ENCODE assay signal across 8 mouse cellular contexts in genomic region chr4:63118639-63119437, GRCm38 (mm10). TPM values are rescaled to one million over a fixed set of nuclear protein-coding genes. Genes with fewer than 3 reads are reported as not detected.
DNase-seq lines count a peak whose midpoint lies in the region; ATAC-seq and TF ChIP-seq lines count a peak whose summit lies in the region.

No protein-coding gene starts in this region.

- H3K9ac ChIP-seq in ES-Bruce4 (ENCODE audit: low read depth, poor library complexity, severe bottlenecking), result no peak overlapping the region
- no peak overlapping the region for H3K9ac ChIP-seq in forebrain, embryonic 14.5 days (ENCODE audit: low read length)
- H3K9ac ChIP-seq in liver, embryonic 13.5 days, result no peak overlapping the region
- no peak overlapping the region for H3K9ac ChIP-seq in neural tube, embryonic 13.5 days

- peak; percentile 71 for ATAC-seq in cerebellum, adult (ENCODE audit: insufficient number of reproducible peaks, low FRiP score, low TSS enrichment)
- peak; percentile 89 for ATAC-seq in forebrain, embryonic 14.5 days
- ATAC-seq in liver, embryonic 13.5 days (ENCODE audit: low read depth), result peak; percentile 36; the same call in 1 of the 2 replicates
- peak; percentile 90 for ATAC-seq in neural tube, embryonic 13.5 days (ENCODE audit: low read depth)

- no peaks in the 10 kb centered on the region for H3K9me3 ChIP-seq in ES-Bruce4 (replicated peaks; ENCODE audit: control insufficient read depth, insufficient read depth, low read length, poor library complexity, severe bottlenecking)
- H3K9me3 ChIP-seq in forebrain, embryonic 14.5 days (replicated peaks; ENCODE audit: control insufficient read depth, low read length), result no peaks in the 10 kb centered on the region
- no peaks in the 10 kb centered on the region for H3K9me3 ChIP-seq in liver, embryonic 13.5 days (replicated peaks)
- no peaks in the 10 kb centered on the region for H3K9me3 ChIP-seq in neural tube, embryonic 13.5 days

- H3K27me3 ChIP-seq in ES-Bruce4 (ENCODE audit: control insufficient read depth, insufficient read depth, low read length, poor library complexity, severe bottlenecking), result no peaks in the 10 kb centered on the region
- H3K27me3 ChIP-seq in forebrain, embryonic 14.5 days (replicated peaks; ENCODE audit: control insufficient read depth, insufficient read depth, low read length), result no peaks in the 10 kb centered on the region
- no peaks in the 10 kb centered on the region for H3K27me3 ChIP-seq in liver, embryonic 13.5 days
- no peaks in the 10 kb centered on the region for H3K27me3 ChIP-seq in neural tube, embryonic 13.5 days
- H3K27me3 ChIP-seq in testis, adult 2 months (ENCODE audit: control insufficient read depth, insufficient read depth, low read length), result no peaks in the 10 kb centered on the region

- no peaks in the 10 kb centered on the region for H3K4me1 ChIP-seq in ES-Bruce4 (ENCODE audit: control insufficient read depth, insufficient read depth, low read length)
- no peaks in the 10 kb centered on the region for H3K4me1 ChIP-seq in forebrain, embryonic 14.5 days (ENCODE audit: control insufficient read depth, insufficient read depth, low read length)
- no peaks in the 10 kb centered on the region for H3K4me1 ChIP-seq in liver, embryonic 13.5 days (replicated peaks)
- H3K4me1 ChIP-seq in neural tube, embryonic 13.5 days (replicated peaks), result no peaks in the 10 kb centered on the region
- H3K4me1 ChIP-seq in testis, adult 2 months (ENCODE audit: control insufficient read depth, insufficient read depth, low read length), result peaks cover 2% of the 10 kb centered on the region; the same call in 1 of the 2 replicates

- no peak overlapping the region for H3K27ac ChIP-seq in ES-Bruce4 (ENCODE audit: insufficient read depth, low read length)
- H3K27ac ChIP-seq in forebrain, embryonic 14.5 days (ENCODE audit: low read depth, low read length), result no peak overlapping the region
- H3K27ac ChIP-seq in liver, embryonic 13.5 days, result no peak overlapping the region
- H3K27ac ChIP-seq in neural tube, embryonic 13.5 days (replicated peaks), result no peak overlapping the region
- H3K27ac ChIP-seq in testis, adult 2 months (ENCODE audit: control insufficient read depth, insufficient read depth, low read depth, low read length), result no peak overlapping the region

- no peak for TF ChIP-seq EP300 in ES-Bruce4 (IDR thresholded peaks at IDR 0.05; ENCODE audit: insufficient read depth, low read depth, low read length)

- no peak overlapping the region for H3K4me2 ChIP-seq in forebrain, embryonic 14.5 days (ENCODE audit: low read length)
- no peak overlapping the region for H3K4me2 ChIP-seq in liver, embryonic 13.5 days
- no peak overlapping the region for H3K4me2 ChIP-seq in neural tube, embryonic 13.5 days

- TF ChIP-seq POLR2A in ES-Bruce4 (IDR thresholded peaks at IDR 0.05; ENCODE audit: insufficient read depth, low read length), result no peak
- TF ChIP-seq POLR2A in testis, adult 2 months (IDR thresholded peaks at IDR 0.05; ENCODE audit: control insufficient read depth, low read depth, low read length), result no peak

- H3K36me3 ChIP-seq in ES-Bruce4 (ENCODE audit: control insufficient read depth, insufficient read depth, low read length, poor library complexity, severe bottlenecking), result no peaks in the 10 kb centered on the region
- peaks cover 23% of the 10 kb centered on the region for H3K36me3 ChIP-seq in forebrain, embryonic 14.5 days (ENCODE audit: control insufficient read depth, insufficient read depth, low read length)
- H3K36me3 ChIP-seq in liver, embryonic 13.5 days, result peaks cover 7% of the 10 kb centered on the region; the same call in 1 of the 2 replicates
- peaks cover 59% of the 10 kb centered on the region for H3K36me3 ChIP-seq in neural tube, embryonic 13.5 days
- no peaks in the 10 kb centered on the region for H3K36me3 ChIP-seq in testis, adult 2 months (ENCODE audit: control insufficient read depth, insufficient read depth, low read length)

- H3K4me3 ChIP-seq in ES-Bruce4 (ENCODE audit: low read depth, low read length), result no peak overlapping the region
- no peak overlapping the region for H3K4me3 ChIP-seq in forebrain, embryonic 14.5 days (ENCODE audit: low read depth, low read length)
- H3K4me3 ChIP-seq in liver, embryonic 13.5 days (replicated peaks), result no peak overlapping the region
- H3K4me3 ChIP-seq in neural tube, embryonic 13.5 days, result no peak overlapping the region
- no peak overlapping the region for H3K4me3 ChIP-seq in testis, adult 2 months (ENCODE audit: control insufficient read depth, low read depth, low read length)

- intact Hi-C loops in heart, postnatal 10 days (cut with DNase I), result loop anchor here (1.0 to 5.0 kb wide), 5 partner anchors 152 to 339 kb away; partner anchors contain the start of gene Zfp618

- DNase-seq in forebrain, embryonic 14.5 days (ENCODE audit: low spot score), result peak; percentile 92
- peak; percentile 84 to 89 for DNase-seq in heart, postnatal 10 days
- peak; percentile 80 to 93 for DNase-seq in kidney, postnatal 36 days
- DNase-seq in liver, embryonic 13.5 days, result peak; percentile 7

- TF ChIP-seq CTCF in ES-Bruce4 (IDR thresholded peaks at IDR 0.05; ENCODE audit: low read depth, low read length), result peak; percentile 91
- peak; percentile 78; the same call in 1 of the 2 replicates for TF ChIP-seq CTCF in testis, adult 2 months (IDR thresholded peaks at IDR 0.05; ENCODE audit: control insufficient read depth, insufficient read depth, insufficient replicate concordance, low read depth, low read length)

- WGBS in forebrain, embryonic 14.5 days, result 94% methylated on average over 5 of the region's 5 CpGs
- WGBS in liver, embryonic 13.5 days (ENCODE audit: insufficient replicate concordance), result 48% methylated on average over 5 of the region's 5 CpGs
- WGBS in neural tube, embryonic 13.5 days, result 90% methylated on average over 5 of the region's 5 CpGs

RNA-seq across cellular contexts. Expression of gene Ambp, which starts 35.8 kb away (rescaled TPM):
- polyA plus RNA-seq in ES-Bruce4 (2011; ENCODE audit: insufficient read depth, insufficient read length, low read depth, missing spikeins), result not detected in 2 replicates
- not detected in 2 replicates for polyA plus RNA-seq in forebrain, embryonic 14.5 days (2014; fragmentation: Nextera tagmentation; extraction: Ambion mirVana)
- not detected for total RNA-seq in heart, postnatal 10 days (2021)
- 683 and 777 TPM in 2 replicates for polyA plus RNA-seq in liver, embryonic 13.5 days (2015; fragmentation: Nextera tagmentation; extraction: Ambion mirVana)
- polyA plus RNA-seq in neural tube, embryonic 13.5 days (2015; fragmentation: Nextera tagmentation; extraction: Ambion mirVana), result 0.23 and 0.66 TPM in 2 replicates
- 2.1 and 2.7 TPM in 2 replicates for polyA plus RNA-seq in testis, adult 2 months (2012; rRNA removed)

RNA-seq across cellular contexts. Expression of gene Kif12, which starts 53.1 kb away (rescaled TPM):
- polyA plus RNA-seq in ES-Bruce4 (2011; ENCODE audit: insufficient read depth, insufficient read length, low read depth, missing spikeins), result not detected in 2 replicates
- not detected in 2 replicates for polyA plus RNA-seq in forebrain, embryonic 14.5 days (2014; fragmentation: Nextera tagmentation; extraction: Ambion mirVana)
- not detected for total RNA-seq in heart, postnatal 10 days (2021)
- polyA plus RNA-seq in liver, embryonic 13.5 days (2015; fragmentation: Nextera tagmentation; extraction: Ambion mirVana), result 5.1 TPM in 2 replicates
- polyA plus RNA-seq in neural tube, embryonic 13.5 days (2015; fragmentation: Nextera tagmentation; extraction: Ambion mirVana), result not detected in 2 replicates
- polyA plus RNA-seq in testis, adult 2 months (2012; rRNA removed), result 0.04 TPM in 1 of 2 replicates, not detected in the other

Comparison
In these comparisons a context has a peak if more than half of its experiments do, and no peak if none do; other contexts are left out.
1. ATAC-seq: peak in every context shown above with its lines; median percentile 90 in neural tube, embryonic 13.5 days; 89 in forebrain, embryonic 14.5 days; 71 in cerebellum, adult; 36 in liver, embryonic 13.5 days.
2. DNase-seq: peak in every context shown above with its lines; median percentile 92 in forebrain, embryonic 14.5 days; 86 in heart, postnatal 10 days; 86 in kidney, postnatal 36 days; 7 in liver, embryonic 13.5 days.
3. RNA of gene Ambp, which starts 35.8 kb away (polyA plus RNA-seq): 683 to 777 TPM in liver, embryonic 13.5 days; 2.1 to 2.7 TPM in testis, adult 2 months, 0.23 to 0.66 TPM in neural tube, embryonic 13.5 days, not detected in ES-Bruce4 and not detected in forebrain, embryonic 14.5 days; every median in the first group is over 100 times any median in the second.